Mouse (Mus musculus): Measurements from ENCODE around the gene Chmp2b.
A peak's percentile ranks its signal among the peaks of the same experiment; 100 is the strongest.

The Chmp2b gene

GRCm38 (mm10) chr16:65561963-65562863 is at the start of gene Chmp2b:
TSS of gene Chmp2b (minus strand) at chr16:65562726.
- peak; percentile 89 for DNase-seq (ENCODE audit: low read depth, low spot score)

DNA sequence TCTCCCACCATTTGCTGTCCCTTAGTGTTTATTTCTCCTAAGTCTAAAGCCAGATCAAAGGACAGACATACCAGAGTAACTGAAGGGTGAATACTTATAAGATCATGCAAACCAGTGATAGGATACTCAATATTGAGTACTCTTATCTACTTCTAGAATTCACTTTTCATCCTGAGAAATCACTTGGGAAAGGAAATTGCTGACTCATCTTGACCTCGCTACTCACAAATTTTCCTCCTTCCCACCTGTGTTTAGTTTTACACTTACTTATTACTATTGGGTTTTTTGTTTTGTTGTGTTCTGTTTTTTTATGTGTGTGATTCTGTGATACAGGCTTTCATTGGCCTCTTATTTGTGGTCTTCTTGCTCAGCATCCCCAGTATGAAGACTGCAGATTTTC is 49.2 kb upstream of the Chmp2b start:
- no peak for DNase-seq (ENCODE audit: low read depth, low spot score)

- DNase-seq (ENCODE audit: low read depth, low spot score) = no peak
Observed at GRCm38 (mm10) chr16:65600798-65601197, 38.3 kb upstream of the Chmp2b start.

DNA sequence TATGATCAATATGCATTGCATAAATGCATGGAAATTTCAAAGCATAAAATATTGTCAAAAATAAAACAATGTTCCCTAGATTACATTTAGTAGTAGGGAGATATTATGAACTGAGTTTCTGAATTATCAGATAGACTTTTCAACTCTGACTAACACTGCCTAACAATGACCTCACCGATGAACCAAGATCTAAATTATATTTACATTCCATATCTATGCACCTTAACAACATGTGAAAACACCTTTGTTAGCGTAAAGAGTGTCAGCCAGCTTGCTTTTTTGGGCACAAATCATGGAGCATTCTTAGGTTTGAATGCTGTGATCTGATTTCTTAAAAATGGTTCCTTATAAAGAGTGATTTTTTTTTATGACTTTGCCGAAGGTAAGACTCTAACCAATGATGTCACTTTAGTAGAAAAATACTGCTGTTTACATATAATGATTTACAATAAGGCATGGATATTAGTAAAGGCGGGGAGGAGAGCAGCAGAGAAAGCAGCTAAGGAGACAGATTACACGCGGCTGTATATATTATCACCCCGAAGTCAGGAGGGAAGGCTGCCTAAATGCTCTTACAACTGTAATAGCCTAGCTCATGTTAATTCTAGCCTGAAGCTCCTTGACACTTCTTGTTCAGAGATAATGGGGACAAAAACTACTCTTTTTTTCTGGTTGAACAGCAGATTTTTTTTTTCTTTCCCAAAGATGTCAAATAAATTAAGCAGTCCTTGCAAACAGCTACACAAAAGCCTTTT is 23.8 kb upstream of the Chmp2b start:
- DNase-seq (ENCODE audit: low read depth, low spot score) = no peak

DNA sequence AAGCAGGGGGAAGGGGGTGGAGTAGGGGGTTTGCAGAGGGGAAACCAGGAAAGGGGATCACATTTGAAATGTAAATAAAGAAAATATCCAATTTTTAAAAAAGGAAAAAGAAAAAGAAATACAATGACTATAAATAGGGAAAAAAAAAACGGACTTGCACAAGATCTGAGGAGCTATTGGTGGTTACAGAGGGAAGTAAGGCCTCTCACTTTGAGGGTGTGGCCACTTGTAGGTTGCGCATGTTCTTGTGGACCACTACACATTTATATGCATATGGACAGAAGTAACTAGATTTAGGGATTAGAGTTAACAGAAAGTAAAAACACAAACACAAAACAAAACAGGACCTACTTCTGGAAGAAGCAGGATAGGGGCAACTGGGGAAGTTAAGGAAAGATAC is 23.2 kb upstream of the Chmp2b start:
- no peak for DNase-seq (ENCODE audit: low read depth, low spot score)

DNA sequence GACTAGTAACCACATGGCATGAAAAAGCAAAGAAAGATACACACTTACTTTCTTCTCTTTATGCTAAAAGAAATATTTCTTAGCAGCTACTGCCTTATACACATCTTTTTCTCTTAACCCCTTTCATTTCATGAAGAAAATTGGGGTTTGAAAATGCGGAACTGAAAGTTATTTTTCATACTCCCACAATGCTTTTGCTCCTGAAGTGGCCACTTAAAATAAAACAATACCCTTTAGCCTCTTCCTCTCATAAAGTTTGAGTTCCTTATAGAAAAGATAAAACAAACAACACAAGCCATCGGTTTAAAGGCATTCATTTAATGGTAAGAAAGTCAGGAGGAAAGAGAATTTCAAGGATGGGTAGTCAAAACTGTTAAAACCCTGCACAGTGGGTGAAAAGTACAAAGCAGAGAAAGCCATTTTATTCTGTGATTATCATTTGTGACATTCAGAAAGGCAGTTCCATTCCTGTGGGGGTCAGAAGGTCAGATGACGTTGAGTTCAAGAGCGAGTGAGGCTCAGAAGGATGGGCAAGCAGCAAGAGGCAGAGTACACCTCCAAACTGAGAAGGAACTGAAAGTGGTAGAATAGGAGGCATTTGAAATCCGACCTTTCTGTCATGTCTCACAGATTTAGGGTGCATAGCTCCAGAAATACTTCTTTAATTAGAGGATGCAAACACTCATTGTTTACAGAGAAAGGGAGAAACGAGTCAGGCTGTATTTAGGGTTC is 14.9 kb upstream of the Chmp2b start:
- no peak for DNase-seq (ENCODE audit: low read depth, low spot score)

DNA sequence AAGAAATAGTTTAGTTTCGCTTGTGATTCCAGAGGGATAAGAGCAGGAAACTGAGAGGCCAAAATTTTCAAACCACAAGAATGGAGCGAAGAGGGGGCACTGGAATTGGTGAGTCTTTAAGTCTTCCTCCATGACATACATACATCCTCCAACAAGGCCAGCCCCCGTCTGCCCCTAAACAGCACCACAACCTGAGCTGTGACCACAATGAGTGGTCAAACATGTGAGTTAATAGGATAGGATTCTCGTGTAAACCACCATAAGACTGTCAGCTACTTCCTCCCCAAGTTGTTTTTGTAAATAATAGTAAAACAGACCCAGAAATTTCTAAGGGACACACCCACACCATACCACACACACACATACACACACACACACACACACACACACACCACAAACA is 6.3 kb upstream of the Chmp2b start:
- no peak for DNase-seq (ENCODE audit: low read depth, low spot score)

DNA sequence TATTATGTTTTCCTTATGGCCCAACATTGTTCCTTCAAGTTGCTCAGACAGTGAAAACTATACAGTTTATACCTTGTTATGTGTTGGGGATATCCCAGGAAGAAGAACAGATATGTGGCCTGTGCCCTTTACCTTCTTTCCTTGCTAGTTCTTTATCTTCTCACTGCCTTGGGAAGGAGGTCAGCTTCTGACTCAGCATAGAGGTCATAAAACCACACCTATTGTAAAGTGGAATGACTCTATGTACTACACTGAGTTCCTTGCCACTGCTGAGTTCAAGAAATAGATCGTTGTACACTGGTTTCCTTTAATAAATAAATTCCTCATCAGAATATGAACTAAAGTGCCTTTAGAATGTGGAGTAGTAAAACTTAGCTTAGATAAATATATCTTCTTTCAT is 2.4 kb upstream of the Chmp2b start:
- no peak for DNase-seq (ENCODE audit: low read depth, low spot score)

DNA sequence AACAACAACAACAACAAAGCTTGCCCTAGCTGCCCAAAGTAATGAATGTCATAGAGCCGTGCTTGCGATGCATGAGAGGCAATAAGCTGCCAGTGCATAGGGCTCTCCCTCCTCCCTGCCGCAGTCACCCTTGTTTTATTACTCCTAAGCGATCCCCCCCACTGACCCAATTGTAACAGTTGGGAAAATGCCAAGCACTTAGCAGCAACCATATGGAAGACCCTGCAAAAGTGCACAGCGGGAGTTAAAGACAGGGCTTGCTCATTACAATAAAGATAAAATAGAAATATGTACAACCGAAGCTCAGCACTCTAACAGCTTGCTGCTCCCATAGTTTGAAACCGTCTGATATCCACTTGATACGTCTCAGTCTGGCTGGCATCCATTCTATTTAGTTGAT is 1.8 kb upstream of the Chmp2b start:
- DNase-seq (ENCODE audit: low read depth, low spot score) = no peak

GRCm38 (mm10) chr16:65562864-65563206 is 309 bp upstream of the Chmp2b start:
- DNase-seq (ENCODE audit: low read depth, low spot score) = no peak

DNA sequence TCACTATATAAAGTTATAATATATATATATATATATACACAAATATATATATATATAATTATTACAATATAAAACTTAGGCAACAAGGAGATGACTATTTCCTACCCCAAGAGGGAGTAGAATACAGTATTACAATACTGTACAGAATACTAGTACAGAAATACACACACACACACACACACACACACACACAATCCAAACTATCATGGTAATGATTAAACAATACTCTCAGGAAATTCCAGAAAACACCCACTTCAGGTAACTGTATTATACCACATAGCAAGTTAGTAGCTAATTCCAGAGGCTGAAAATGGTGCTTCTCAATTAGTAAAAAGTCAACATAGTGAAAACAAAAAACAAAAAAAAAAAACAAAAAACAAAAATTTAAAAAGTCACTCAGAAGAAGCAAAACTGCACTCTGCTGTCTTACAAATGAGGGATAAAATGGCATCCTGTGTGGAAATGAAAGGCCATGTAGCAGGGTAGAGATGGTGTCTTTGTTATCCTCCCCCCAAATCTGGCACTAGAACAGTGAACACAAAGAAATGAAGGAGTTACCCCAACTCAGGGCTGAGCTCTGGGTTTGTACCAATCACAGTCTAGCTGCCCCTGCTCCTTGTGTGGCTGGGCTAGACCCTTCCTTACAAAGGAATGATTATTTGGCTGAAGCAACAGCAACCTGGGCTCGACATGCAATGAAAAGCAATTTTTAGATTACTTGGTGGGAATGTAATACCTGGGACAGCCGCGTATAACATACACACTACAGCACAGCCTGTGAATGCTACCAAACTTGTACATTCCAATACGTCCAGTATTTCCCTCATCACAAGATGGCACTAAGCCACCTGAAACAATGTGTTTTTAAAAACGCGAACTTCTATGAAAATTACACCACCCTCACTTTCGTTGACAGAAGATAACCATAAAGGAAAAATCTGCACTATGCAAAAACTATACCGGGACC is 1.2 kb downstream of the Chmp2b start:
- DNase-seq (ENCODE audit: low read depth, low spot score) = peak; percentile 15

- DNase-seq (ENCODE audit: low read depth, low spot score) = peak; percentile 8
Observed at GRCm38 (mm10) chr16:65559591-65559990, 2.9 kb downstream of the Chmp2b start.

- DNase-seq (ENCODE audit: low read depth, low spot score) = no peak
Observed at GRCm38 (mm10) chr16:65557369-65557768, 5.2 kb downstream of the Chmp2b start.

- DNase-seq (ENCODE audit: low read depth, low spot score) = no peak
Observed at GRCm38 (mm10) chr16:65554267-65554666, 8.3 kb downstream of the Chmp2b start.

- no peak for DNase-seq (ENCODE audit: low read depth, low spot score)
Observed at GRCm38 (mm10) chr16:65550814-65551213, 11.7 kb downstream of the Chmp2b start.

DNA sequence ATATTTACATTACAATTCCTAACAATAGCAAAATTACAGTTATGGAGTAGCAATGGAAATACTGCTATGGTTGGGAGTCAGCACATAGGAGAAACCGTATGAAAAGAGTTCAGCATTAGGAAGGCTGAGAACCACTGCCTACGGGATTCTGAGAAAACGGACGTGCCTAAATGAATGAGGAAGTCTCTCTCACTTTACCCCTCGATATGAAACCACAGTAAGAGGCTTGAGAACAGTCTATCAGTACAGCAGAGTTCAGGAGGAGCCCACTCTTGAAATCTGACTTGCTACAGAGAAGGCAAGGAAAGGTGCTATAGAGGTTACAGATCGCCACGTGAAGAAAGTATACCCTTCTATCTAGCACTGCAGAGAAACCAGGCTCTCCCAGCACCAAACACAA is 13.6 kb downstream of the Chmp2b start:
- no peak for DNase-seq (ENCODE audit: low read depth, low spot score)

DNA sequence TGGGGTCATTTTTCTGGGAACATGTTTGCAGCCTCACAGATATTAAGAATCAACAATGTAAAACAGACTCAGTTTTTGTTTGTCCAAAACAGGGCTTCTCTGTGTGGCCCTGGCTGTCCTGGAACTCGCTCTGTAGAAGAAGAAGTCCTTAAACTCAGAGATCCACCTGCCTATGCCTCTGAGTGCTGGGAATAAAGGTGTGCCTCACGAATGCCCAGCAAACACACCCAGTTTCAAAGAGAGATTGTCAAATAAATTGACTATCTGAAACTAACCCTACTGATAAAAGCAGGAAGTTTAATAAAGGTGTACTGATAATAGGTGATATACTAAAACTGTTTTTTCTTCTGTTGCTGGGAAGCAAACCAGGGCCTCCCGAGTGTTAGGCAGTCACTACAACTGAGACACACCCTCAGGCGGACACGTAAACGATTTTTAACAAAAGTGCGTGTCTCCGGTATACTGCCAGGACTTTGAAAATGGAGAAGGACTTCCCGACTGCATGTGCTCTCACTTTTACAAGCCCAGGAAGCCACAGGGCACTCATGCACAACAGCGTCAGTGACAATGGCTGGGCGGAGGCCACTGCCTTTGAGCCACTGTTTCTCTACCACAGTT is 18.7 kb downstream of the Chmp2b start:
- no peak for DNase-seq (ENCODE audit: low read depth, low spot score)

DNA sequence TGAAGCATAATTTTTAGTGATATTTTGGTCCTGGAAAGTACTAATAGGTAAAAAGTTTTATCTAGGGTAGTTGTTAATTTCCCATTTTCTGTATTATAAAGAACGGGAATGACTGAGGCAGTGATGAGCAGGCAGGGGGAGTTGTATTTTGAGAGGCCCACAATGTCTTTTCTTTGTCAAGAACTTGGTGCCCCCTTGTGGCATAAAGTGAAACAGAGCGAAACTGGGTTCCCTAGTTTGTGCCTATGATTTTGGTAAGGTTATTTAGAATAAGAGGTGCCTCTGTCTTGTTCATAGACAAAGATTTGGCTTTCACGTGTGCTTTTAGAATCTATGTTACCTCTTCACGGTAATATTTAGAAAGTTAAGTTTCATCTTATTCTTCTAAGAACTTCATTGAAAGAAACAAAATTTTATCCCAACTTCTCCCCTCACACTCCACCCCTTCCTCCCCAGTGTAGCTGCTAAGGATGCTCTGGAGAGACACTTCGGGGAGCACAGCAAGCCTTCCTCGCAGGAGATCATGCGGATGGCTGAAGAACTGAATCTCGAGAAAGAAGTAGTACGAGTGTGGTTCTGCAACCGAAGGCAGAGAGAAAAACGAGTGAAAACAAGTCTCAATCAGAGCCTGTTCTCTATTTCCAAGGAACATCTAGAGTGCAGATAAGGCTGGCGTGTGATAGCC is 29.1 kb downstream of the Chmp2b start:
- DNase-seq (ENCODE audit: low read depth, low spot score) = peak; percentile 61

GRCm38 (mm10) chr16:65531663-65532062 is 30.9 kb downstream of the Chmp2b start:
- DNase-seq (ENCODE audit: low read depth, low spot score) = no peak

DNA sequence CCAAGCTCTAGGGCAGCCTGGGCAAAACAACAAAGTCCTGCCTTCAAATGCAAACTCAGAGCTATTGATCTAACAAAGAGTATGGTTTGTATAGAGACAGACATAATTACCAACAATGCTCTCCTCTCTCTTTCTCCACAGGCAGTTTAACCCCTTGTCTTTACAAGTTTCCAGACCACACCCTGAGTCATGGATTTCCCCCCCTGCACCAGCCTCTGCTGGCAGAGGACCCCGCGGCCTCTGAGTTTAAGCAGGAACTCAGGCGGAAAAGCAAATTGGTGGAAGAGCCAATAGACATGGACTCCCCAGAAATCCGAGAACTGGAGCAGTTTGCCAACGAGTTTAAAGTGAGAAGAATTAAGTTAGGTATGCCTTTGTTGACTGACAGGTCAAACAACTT is 32.9 kb downstream of the Chmp2b start:
- peak; percentile 34 for DNase-seq (ENCODE audit: low read depth, low spot score)
